Mouse (Mus musculus) embryonic fibroblast, embryonic 13.5 days (primary cell): ENCODE measurements around the gene Rab22a.

Experiments used
- CTCF ChIP-seq: IDR thresholded peaks from 2 replicates; pipeline ENCODE4 v1.5.1; 2011; ENCODE audit warnings: mild to moderate bottlenecking, control low read depth, low read length, moderate library complexity, borderline replicate concordance; ENCODE audit not compliant: insufficient read depth
- POLR2A ChIP-seq: IDR thresholded peaks from 2 replicates; pipeline ENCODE4 v1.6.1; 2011; ENCODE audit warnings: low read depth, mild to moderate bottlenecking, control low read depth, low read length, moderate library complexity

- no peak for TF ChIP-seq CTCF
- peak; percentile 62 for TF ChIP-seq POLR2A
Observed at GRCm38 (mm10) chr2:173737222-173737989, 77.8 kb downstream of the Rab22a start, which contains the start of gene Vapb.
